Mouse (Mus musculus): ENCODE measurements around the gene Pclo. TPM values are rescaled to one million over a fixed set of nuclear protein-coding genes. Genes with fewer than 3 reads are reported as not detected.

Pclo gene
- total RNA-seq, 2 experiments from 2014 or later = 154 to 163 TPM

DNA sequence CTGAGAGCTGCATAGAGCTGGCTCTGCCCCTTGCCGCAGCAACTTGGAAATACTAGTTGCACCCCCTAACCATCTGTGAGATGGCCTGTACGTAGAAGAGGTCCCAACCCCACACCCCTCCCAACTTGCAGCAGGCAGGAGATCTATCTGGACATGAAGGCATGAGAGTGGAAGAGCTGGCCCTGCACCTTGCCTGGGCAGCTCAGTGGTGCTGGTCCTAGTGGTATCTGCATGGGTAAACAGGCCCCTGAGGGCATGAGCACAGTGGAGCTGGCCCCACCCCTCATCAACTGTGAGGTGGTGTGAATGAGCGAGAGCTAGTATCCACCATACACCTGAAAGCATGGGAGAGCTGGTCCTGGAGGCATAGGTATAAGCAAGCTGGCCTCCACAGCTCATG is 60.9 kb downstream of the Pclo start:
- Histone ChIP-seq H3K27ac (no peak overlapping the region), H3K4me3 (no peak overlapping the region)
- TF ChIP-seq CTCF (IDR thresholded peaks at IDR 0.05) = no peak
- no peak for DNase-seq (ENCODE audit: extremely low spot score in 1 of 2, low spot score in 2 of 2)
- intact Hi-C loops (cut with DNase I) = no loop called here

DNA sequence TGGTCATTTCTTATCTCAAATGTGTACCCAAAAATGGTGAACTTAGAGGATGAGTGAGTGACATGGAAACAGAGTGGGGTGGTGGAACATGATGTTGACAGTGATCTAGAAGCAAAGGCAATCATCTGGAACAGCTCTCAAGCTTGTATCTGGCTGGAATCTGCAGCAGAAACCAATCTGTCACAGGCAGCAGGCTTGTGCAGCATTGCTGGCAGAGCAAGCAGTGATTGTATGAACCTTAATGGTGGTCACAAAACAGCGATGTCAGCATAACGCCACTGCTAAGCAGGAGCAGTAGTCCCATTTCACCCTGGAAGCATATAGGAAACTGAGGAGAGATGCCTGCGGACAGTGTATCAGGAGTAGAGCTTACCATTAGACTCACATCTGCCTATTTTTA is 76.8 kb downstream of the Pclo start:
- Histone ChIP-seq H3K4me3 (no peak overlapping the region), H3K27ac (no peak overlapping the region)
- intact Hi-C loops (cut with DNase I) = no loop called here
- DNase-seq (ENCODE audit: extremely low spot score in 1 of 2, low spot score in 2 of 2) = no peak
- TF ChIP-seq CTCF (IDR thresholded peaks at IDR 0.05) = no peak

DNA sequence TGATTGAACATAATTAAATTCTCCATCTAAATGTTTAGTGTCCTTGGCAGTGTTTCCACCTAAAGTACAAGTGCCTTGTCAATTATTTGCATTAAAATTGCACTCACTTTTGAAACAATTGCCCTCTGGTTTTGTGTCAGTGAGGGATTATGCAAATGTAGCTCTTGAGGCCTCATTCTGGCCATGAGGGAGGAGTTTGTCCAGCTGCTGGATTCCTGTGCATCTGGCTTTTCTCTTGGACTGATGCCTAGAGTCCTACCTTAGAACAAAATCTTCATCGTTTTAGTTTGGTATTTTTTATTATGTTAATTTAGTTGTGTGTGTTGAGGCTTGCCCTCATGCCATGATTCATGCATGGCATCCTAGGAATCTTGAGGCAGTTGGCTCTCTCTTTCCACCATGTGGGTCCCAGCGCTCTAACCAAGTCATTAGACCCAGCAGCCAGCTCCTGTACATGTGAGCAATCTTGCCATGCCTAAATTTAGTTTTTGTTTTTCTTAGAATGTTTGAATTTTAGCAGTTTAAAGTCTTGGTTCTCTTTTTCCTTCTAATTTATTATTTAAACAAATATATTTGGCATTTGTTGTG is 80.8 kb downstream of the Pclo start:
- intact Hi-C loops (cut with DNase I) = no loop called here
- DNase-seq (ENCODE audit: extremely low spot score in 1 of 2, low spot score in 2 of 2) = no peak
- TF ChIP-seq CTCF (IDR thresholded peaks at IDR 0.05) = no peak
- no peak overlapping the region for H3K27ac ChIP-seq
- H3K4me3 ChIP-seq = no peak overlapping the region

DNA sequence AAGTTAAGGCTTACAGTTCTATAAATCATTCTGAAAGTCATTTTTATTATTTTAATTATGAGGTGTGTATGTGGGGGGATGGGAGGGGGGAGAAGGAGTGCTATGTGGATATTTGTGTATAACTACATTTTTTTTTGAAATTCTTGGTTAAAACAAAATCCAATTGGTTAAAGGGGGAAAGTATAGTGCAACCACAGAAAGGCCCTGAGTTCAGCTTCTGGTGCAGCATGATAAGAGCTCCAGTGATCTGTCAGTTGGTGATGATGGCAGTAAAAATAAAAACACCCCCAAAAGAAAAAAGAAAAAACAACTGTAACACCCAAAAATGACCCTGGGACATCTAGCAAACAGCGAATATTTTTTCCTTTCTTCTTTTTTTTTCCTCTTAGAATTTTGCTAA is 93.6 kb downstream of the Pclo start:
- TF ChIP-seq CTCF (IDR thresholded peaks at IDR 0.05) = no peak
- DNase-seq (ENCODE audit: extremely low spot score in 1 of 2, low spot score in 2 of 2) = no peak
- no peak overlapping the region for H3K27ac ChIP-seq
- H3K4me3 ChIP-seq = no peak overlapping the region
- intact Hi-C loops (cut with DNase I) = no loop called here

DNA sequence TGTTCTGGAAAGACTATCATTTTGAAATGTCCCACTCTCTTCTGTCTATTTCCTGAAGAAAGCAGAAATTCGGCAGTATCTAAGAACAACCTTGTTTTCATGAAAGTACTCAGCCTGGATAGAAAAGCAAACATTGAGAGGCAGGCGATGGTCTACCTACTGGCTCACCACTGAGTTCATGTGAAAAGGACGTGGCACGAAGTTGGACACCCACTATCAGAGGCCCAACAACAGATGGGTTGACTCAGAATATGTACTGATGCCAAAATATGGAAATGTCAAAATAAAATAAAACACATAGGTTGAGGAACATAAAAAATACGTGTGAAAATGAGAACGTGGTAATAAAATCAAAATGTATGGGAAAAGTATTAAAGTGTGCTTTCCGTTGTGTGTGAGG is 106.4 kb downstream of the Pclo start:
- H3K27ac ChIP-seq = 0 out of 2 replicates have a peak overlapping the region, but pooled peaks have one; percentile 4
- DNase-seq (ENCODE audit: extremely low spot score in 1 of 2, low spot score in 2 of 2) = no peak
- no peak for TF ChIP-seq CTCF (IDR thresholded peaks at IDR 0.05)
- intact Hi-C loops (cut with DNase I) = loop anchor here (5.0 kb wide), 1 partner anchor 94 kb away; no protein-coding TSS in a partner anchor
- no peak overlapping the region for H3K4me3 ChIP-seq

DNA sequence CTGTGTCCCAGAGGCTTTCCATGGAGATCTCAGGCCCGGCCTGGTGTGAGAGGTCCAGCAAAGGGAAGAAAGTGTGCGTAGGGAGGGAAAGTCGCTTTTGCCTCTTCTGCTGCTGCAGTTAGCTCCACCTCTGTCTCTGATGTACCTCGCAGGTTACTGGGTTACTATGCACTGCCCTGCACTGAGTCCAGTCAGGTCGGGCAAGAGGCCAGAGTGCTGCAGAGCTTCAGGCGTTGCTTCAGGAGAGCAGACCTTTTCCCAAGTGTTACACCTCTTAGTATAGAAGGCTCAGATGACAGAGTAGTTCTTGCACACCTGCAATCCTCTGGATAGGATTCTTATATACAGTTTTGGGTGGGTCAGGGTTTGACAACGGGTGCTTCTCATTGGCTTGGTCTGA is 108.6 kb downstream of the Pclo start:
- no peak overlapping the region for H3K27ac ChIP-seq
- no peak overlapping the region for H3K4me3 ChIP-seq
- TF ChIP-seq CTCF (IDR thresholded peaks at IDR 0.05) = no peak
- intact Hi-C loops (cut with DNase I) = loop anchor here (5.0 kb wide), 1 partner anchor 96 kb away; no protein-coding TSS in a partner anchor
- no peak for DNase-seq (ENCODE audit: extremely low spot score in 1 of 2, low spot score in 2 of 2)

DNA sequence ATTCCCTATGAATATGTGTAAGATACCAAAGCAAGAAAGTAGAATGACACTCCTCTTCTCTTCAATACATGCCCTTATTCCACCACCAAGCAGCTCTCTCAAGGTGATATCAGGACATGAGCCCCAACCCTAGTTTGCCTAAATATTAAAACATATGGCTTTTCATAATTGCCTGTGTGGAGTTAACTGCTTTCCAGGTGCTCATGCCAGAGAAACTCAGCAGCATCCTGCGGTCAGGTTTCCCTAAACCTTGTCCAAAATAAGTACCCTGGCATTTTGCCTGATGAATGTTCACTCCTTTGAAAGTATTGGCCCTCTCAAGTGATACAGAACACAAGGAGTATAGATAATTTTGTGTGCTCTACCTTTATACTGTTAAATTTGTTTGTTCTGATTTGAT is 126.5 kb downstream of the Pclo start:
- no peak for DNase-seq (ENCODE audit: extremely low spot score in 1 of 2, low spot score in 2 of 2)
- Histone ChIP-seq H3K4me3 (no peak overlapping the region), H3K27ac (no peak overlapping the region)
- intact Hi-C loops (cut with DNase I) = no loop called here
- TF ChIP-seq CTCF (IDR thresholded peaks at IDR 0.05) = no peak

DNA sequence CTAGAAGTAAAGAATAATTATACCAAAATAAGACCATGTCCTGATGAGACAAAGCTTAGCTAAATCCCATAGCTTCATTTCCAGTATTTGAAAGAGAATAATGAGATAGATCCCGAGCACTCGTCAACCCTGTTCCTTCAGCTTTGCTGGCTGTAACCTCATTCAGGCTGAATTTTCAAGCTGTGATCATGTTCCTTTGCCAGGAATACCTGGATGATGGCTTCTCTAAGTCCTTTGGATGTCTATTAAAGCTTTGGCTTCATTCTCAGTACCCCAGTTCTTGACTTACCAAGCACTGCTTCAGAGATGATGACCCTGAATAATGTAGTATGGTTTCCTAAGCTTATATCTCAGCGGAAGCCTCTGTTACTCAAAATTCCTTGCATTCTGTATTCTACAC is 131.1 kb downstream of the Pclo start:
- no peak for DNase-seq (ENCODE audit: extremely low spot score in 1 of 2, low spot score in 2 of 2)
- no peak for TF ChIP-seq CTCF (IDR thresholded peaks at IDR 0.05)
- intact Hi-C loops (cut with DNase I) = no loop called here
- H3K4me3 ChIP-seq = no peak overlapping the region
- H3K27ac ChIP-seq = no peak overlapping the region

DNA sequence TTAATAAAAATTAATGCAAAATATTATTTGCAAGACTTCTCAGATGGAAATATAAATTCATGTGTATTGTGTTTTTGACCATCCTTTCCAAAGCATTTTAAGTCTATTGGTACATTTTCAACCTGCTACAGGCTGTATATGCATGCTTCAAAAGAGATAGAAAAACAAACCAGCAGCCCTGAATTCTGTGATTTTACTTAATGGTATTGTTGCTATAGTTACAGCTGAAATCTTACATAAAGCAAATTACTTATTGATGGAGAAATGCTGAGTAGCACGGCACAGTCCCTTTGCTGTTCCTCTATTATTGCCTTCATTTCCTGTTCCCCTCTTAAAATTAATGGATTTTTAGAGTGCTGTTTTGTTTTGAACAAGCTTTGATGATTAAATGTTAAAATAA is 145.9 kb downstream of the Pclo start:
- Histone ChIP-seq H3K4me3 (no peak overlapping the region), H3K27ac (no peak overlapping the region)
- TF ChIP-seq CTCF (IDR thresholded peaks at IDR 0.05) = no peak
- no peak for DNase-seq (ENCODE audit: extremely low spot score in 1 of 2, low spot score in 2 of 2)
- intact Hi-C loops (cut with DNase I) = no loop called here

DNA sequence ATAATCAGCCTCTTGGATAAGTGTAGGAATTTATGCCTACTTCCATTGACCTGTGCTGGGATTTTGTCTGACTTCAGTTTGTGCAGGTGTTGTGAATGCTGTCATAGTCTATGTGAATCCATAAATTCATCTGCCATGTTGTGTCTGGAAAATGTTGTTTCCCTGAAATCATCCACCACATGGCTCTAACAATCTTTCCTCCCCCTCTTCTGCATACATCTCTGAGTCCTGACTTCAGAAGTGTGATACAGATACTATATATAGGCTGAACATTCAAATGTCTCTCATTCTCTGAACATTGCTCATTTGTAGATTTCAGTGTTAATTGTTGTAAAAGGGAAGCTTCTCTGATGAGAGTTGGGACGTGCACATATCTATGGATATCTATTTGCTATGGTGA is 147.5 kb downstream of the Pclo start:
- Histone ChIP-seq H3K4me3 (no peak overlapping the region), H3K27ac (no peak overlapping the region)
- TF ChIP-seq CTCF (IDR thresholded peaks at IDR 0.05) = no peak
- DNase-seq (ENCODE audit: extremely low spot score in 1 of 2, low spot score in 2 of 2) = no peak
- intact Hi-C loops (cut with DNase I) = no loop called here

DNA sequence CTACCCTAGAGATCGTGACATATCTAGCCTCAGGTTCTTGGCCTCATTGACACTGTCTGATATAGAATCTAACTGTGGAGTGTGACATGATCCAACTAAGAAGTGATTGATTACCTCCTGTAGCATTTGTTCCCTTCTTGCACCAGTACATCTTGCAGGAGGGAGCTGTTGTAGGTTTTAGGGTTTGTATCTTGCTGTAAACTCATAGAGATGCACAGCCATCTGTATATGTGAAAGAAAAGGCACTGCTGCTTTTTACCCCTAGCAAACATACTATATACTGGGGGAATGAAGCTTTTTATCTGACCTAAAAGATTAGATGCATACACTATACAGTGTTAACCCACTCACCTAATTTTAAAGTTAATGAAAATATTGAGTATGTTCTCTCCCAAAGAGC is 147.9 kb downstream of the Pclo start:
- no peak for DNase-seq (ENCODE audit: extremely low spot score in 1 of 2, low spot score in 2 of 2)
- H3K27ac ChIP-seq = no peak overlapping the region
- H3K4me3 ChIP-seq = no peak overlapping the region
- TF ChIP-seq CTCF (IDR thresholded peaks at IDR 0.05) = no peak
- intact Hi-C loops (cut with DNase I) = no loop called here

DNA sequence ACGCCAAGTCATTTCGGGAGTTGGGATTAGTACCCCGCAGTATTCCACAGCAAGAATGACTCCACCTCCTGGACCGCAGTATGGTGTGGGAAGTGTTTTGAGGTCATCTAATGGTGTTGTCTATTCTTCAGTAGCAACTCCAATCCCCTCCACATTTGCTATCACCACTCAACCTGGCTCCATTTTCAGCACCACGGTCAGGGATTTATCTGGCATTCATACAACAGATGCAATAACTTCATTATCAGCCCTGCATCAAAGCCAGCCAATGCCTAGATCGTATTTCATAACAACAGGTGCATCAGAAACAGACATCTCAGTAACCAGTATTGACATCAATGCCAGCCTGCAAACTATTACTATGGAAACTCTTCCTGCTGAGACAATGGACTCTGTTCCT is 165.7 kb downstream of the Pclo start:
- H3K27ac ChIP-seq = no peak overlapping the region
- intact Hi-C loops (cut with DNase I) = no loop called here
- no peak for DNase-seq (ENCODE audit: extremely low spot score in 1 of 2, low spot score in 2 of 2)
- no peak for TF ChIP-seq CTCF (IDR thresholded peaks at IDR 0.05)
- no peak overlapping the region for H3K4me3 ChIP-seq

DNA sequence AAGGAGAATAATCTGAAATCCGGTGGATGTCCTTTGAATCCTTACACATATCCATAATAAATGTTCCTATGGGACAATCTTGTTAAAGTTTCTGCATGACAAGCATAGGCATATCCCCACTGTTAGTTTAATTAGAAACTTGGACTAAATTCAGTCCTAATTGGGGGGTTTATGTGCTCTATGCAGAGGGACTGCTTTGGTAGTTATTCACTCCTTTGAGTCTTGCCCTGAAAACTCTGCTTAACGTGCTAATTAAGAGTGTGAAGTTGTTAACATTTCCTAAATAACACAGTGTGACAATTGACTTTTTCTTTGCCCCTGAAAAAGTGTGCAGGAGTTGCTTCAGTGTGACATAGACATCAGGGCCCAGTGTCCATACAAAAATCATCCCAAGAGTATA is 177.3 kb downstream of the Pclo start:
- Histone ChIP-seq H3K4me3 (no peak overlapping the region), H3K27ac (no peak overlapping the region)
- no peak for TF ChIP-seq CTCF (IDR thresholded peaks at IDR 0.05)
- intact Hi-C loops (cut with DNase I) = no loop called here
- DNase-seq (ENCODE audit: extremely low spot score in 1 of 2, low spot score in 2 of 2) = no peak
